Mouse (Mus musculus) erythroblast, embryonic 14.5 days (primary cell): ENCODE data around the gene Oaz3.

ENCODE experiments used
- GATA1 ChIP-seq: IDR thresholded peaks from 2 replicates; pipeline ENCODE4 v1.6.1; 2012; ENCODE audit warnings: low read length, inconsistent platforms, mixed read lengths
- TAL1 ChIP-seq: IDR thresholded peaks from 3 replicates; pipeline ENCODE4 v1.6.1; 2012; ENCODE audit warnings: low read length, inconsistent platforms, mixed read lengths

DNA sequence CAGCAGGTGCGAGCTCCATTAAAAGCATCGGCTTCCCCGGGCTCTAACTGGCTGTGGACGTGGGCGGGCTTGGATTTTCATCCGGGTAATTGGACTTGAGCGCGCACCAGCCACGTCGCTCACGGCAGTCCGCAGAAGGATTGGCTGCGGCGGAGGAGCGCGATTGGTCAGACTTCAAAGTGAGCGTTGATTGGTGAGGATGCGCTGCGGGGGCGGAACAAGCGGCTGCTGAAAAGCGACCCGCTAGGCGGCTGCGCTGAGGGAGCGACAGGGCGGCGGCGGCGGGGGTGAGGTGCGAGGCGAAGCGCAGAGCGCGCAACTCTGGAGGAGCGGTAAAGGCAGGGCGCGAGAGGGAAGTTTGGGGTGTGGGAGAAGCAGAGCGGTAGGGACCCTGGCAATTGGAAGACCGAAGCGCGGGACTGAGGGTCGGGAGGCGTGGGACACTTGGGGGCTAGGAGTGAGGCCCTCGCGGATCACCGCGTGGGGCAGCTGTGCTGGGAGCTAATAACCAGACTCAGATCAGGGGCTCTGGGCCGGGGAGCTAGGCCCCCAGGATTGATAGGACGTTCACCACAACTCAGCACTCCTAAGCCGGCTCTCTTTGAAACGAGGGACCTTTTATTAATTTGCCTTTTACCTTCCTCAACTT, 30.6 kb downstream of the Oaz3 start, which contains the start of gene Tdrkh:
- TF ChIP-seq GATA1 = no peak
- no peak for TF ChIP-seq TAL1
